Mouse (Mus musculus) cerebellum, adult 9-11 months (tissue): ENCODE measurements at regions not wholly inside any gene's neighbourhood (a gene's known extent, or its start where the extent isn't known, plus 50 kb on each side); places are given as distances from the start of the nearest gene placed in this dataset.

Experiments
- DNase-seq: peaks from one replicate; pipeline ENCODE4 v3.0.0; 2022

- no peak for DNase-seq
These were observed 182.9 kb downstream of the Rap2a start for GRCm38 (mm10) chr14:120661111-120661510.

DNA sequence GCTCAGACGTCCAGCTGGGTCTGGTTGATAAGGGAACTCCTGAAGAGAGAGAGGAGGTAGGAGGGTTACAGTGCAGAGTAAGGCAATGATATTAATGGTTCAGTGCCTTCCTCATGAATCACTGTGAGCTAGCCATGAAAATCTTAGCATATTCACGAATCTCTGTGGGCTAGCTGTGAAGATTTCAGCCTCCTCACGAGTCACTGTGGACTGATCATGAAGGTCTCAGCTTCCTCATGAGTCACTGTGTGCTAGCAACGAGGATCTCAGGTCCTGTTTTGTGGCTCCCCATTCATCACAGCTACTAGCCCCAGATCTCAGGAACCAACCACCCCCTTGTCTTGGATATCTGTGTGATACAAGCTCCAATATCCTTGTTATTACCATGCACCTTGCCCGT is 191.4 kb downstream of the Rap2a start:
- no peak for DNase-seq

DNA sequence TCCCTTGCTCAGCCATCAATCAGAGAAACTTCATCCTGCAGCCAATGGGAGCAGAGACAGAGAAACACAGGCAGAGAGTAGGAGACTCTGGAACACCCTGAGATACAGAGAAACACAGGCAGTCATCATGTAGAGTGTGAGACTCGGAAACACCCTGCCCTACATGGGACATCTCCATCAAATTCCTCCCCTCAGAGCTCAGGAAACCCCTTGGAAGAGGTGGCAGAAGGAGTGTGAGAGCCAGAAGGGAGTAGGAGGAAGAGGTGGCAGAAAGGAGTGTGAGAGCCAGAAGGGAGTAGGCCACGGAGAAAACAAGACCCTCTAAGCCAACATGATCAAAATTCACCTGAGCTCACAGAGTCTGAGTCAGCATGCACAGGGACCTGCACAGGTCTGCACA is 197.5 kb downstream of the Rap2a start:
- DNase-seq = no peak

- no peak for DNase-seq
These were observed 200.3 kb downstream of the Rap2a start for GRCm38 (mm10) chr14:120678533-120678932.

DNA sequence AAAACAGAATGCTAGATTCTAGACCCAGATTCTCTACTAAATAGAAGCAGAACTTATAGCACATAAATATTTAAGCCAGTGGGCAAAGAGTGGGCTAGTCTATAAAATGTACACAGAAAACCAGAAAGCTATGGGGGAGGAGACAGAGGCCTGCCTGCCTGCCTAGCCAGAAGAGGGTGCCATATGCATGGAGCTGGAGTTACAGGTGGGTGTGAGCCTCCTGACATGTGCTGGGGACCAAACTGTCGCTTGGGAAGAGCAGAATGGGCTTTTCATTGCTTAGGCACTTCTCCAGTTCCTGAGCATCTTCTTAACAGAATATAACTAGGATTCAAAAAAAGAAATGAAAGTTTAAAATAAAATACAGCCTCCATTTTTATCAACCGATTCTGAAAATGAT is 200.8 kb downstream of the Rap2a start:
- no peak for DNase-seq

DNA sequence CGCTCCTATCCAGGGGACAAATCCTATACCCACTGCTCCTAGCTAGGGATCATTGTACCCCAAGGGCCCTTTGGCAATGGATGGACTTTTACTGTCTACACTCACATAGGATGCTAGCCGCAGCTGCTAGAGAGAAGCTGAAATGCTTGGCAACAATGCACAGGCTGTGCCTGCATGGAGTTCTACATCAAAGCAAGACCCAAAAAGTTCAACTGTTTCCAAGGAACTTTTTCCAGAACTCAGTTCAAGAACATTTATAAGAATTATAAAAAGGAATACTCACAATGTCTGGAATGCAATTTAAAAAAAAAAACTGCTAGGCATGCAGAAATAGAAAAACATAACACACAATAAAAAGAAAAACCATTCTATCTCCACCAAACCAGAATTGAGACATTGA is 202.0 kb downstream of the Rap2a start:
- DNase-seq = no peak

GRCm38 (mm10) chr14:120685263-120685662 is 207.0 kb downstream of the Rap2a start:
- no peak for DNase-seq

GRCm38 (mm10) chr14:120685877-120686276 is 207.6 kb downstream of the Rap2a start:
- DNase-seq = no peak

GRCm38 (mm10) chr14:120686751-120687150 is 208.5 kb downstream of the Rap2a start:
- no peak for DNase-seq

- no peak for DNase-seq
These were observed 211.6 kb upstream of the Ipo5 start for GRCm38 (mm10) chr14:120699378-120699777.

GRCm38 (mm10) chr14:120705301-120705801 is 205.7 kb upstream of the Ipo5 start:
- no peak for DNase-seq

- no peak for DNase-seq
These were observed 200.2 kb upstream of the Ipo5 start for GRCm38 (mm10) chr14:120710782-120711181.

GRCm38 (mm10) chr14:120720464-120721445 is 190.3 kb upstream of the Ipo5 start:
- no peak for DNase-seq

- no peak for DNase-seq
These were observed 189.2 kb upstream of the Ipo5 start for GRCm38 (mm10) chr14:120721593-120722461.

DNA sequence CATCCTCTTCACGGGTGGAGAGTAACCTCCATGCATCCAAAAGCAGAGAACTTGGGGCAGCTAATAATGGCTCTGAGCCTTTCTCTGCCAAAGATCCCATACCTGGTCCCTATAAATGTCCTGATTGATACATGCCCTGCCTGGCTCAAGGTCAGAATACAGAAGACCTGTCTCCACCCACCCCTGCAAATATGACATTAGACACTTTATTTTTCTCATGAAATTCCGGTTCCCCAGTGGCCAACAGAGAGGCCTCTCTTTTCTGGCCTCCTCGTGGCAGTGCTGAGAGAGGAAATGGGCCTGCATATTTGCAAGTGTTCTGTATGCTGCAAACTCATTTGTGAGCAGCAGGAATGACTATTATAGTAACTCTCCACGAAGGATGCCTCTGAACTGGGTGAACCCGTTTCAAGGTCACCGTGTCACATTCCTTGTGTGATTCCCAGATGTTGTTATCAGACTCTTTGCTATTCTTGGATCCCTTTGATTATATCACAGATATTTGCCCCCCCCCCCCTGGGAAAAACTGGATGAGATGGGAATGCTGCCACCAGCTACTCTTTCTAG is 188.4 kb upstream of the Ipo5 start:
- DNase-seq = no peak

- no peak for DNase-seq
These were observed 182.9 kb upstream of the Ipo5 start for GRCm38 (mm10) chr14:120728107-120728506.

GRCm38 (mm10) chr14:120730226-120730625 is 180.8 kb upstream of the Ipo5 start:
- no peak for DNase-seq

- DNase-seq = no peak
These were observed 179.2 kb upstream of the Ipo5 start for GRCm38 (mm10) chr14:120731679-120732281.

- DNase-seq = peak; percentile 8
These were observed 178.5 kb upstream of the Ipo5 start for GRCm38 (mm10) chr14:120732400-120733138.

DNA sequence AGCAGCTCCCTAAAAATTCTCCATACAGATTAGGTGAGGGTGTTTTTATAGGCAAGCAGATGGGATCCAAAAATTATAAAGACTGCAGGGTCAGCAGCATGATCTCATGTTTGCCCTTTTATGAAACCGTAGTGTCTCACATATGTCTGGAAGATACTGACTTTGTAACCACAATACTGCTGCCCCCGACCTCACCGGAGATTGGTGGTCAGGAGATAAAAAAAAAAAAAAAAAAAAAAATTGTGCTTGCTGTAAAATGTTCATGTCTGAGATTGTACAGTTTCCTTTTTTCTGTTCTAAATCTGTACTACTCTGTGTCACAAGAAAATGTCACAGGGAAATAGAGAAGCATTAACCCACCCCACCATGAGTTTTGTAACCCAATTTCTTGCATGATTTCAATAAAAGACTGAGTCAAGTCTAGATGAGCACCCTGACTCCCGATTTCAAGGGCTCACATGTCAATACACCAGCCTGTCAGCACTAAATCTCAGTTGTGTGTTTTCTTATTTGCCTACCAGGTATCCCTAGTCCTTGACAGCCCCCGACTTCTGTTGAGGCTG is 169.5 kb upstream of the Ipo5 start:
- DNase-seq = no peak

- DNase-seq = no peak
These were observed 157.0 kb upstream of the Ipo5 start for GRCm38 (mm10) chr14:120754011-120754410.

- DNase-seq = no peak
These were observed 155.6 kb upstream of the Ipo5 start for GRCm38 (mm10) chr14:120755389-120755788.
